Mouse (Mus musculus) kidney, postnatal 0 days (tissue): ENCODE data around the gene Gpank1. TPM values are rescaled to one million over a fixed set of nuclear protein-coding genes. Genes with fewer than 3 reads are reported as not detected.

Experiments
- ATAC-seq: fragments of 200-750 bp; cut with Nextera tagmentation; replicated peaks from 2 replicates; pipeline ENCODE4 v1.8.0; 2017; ENCODE audit warnings: low read depth, moderate number of reproducible peaks, moderate TSS enrichment, moderate library complexity; ENCODE audit not compliant: low FRiP score
- DNase-seq: peaks from one replicate; pipeline ENCODE4 v3.0.0-alpha.2; 2016; ENCODE audit warnings: low spot score
- H3K27ac ChIP-seq: fragments of 300-500 bp; sonication (generic); 2 replicates; pipeline ENCODE4 v1.5.1; 2014; ENCODE audit warnings: mild to moderate bottlenecking
- H3K27me3 ChIP-seq: fragments of 300-500 bp; sonication (generic); 2 replicates; pipeline ENCODE4 v1.6.1; 2014; ENCODE audit warnings: low read length, mixed read lengths; ENCODE audit not compliant: insufficient read depth
- H3K36me3 ChIP-seq: fragments of 300-500 bp; sonication (generic); 2 replicates; pipeline ENCODE4 v1.6.1; 2014; ENCODE audit warnings: low read length, mixed read lengths; ENCODE audit not compliant: insufficient read depth
- H3K4me1 ChIP-seq: fragments of 300-500 bp; sonication (generic); replicated peaks from 2 replicates; pipeline ENCODE4 v1.6.1; 2014; ENCODE audit warnings: antibody characterized with exemption, low read length, mixed read lengths; ENCODE audit not compliant: insufficient read depth
- H3K4me2 ChIP-seq: fragments of 300-500 bp; sonication (generic); 2 replicates; pipeline ENCODE4 v1.6.1; 2014; ENCODE audit warnings: mild to moderate bottlenecking, low read length, moderate library complexity, mixed read lengths
- H3K4me3 ChIP-seq: fragments of 300-500 bp; sonication (generic); replicated peaks from 2 replicates; pipeline ENCODE4 v1.5.1; 2014; ENCODE audit warnings: low read depth, low read length
- H3K9ac ChIP-seq: fragments of 300-500 bp; sonication (generic); 2 replicates; pipeline ENCODE4 v1.6.1; 2014; ENCODE audit warnings: low read depth, low read length
- H3K9me3 ChIP-seq: fragments of 300-500 bp; sonication (generic); replicated peaks from 2 replicates; pipeline ENCODE4 v1.6.1; 2016; ENCODE audit warnings: low read length, inconsistent platforms, mixed read lengths
- CTCF ChIP-seq: IDR thresholded peaks from 2 replicates; pipeline ENCODE4 v1.5.1; 2016; ENCODE audit warnings: antibody characterized with exemption, low read depth, mild to moderate bottlenecking, moderate library complexity
- WGBS: fragments of 180-500 bp; shearing (Covaris S2); extraction: QIAGEN DNeasy Blood & Tissue Kit; methylation state at CpG from one replicate; pipeline ENCODE4 v1.1.7; 2014; 5-methylcytosine and 5-hydroxymethylcytosine counted together
- polyA plus RNA-seq: library from polyadenylated mRNA; unstranded; fragments of >200 nt; fragmentation: Nextera tagmentation; extraction: Ambion mirVana; gene quantifications from 2 replicates; pipeline ENCODE4 v1.2.1, GENCODE M21; 2015

Gene Gpank1
- polyA plus RNA-seq, 1 experiment from 2014 or later: 15.2 TPM

DNA sequence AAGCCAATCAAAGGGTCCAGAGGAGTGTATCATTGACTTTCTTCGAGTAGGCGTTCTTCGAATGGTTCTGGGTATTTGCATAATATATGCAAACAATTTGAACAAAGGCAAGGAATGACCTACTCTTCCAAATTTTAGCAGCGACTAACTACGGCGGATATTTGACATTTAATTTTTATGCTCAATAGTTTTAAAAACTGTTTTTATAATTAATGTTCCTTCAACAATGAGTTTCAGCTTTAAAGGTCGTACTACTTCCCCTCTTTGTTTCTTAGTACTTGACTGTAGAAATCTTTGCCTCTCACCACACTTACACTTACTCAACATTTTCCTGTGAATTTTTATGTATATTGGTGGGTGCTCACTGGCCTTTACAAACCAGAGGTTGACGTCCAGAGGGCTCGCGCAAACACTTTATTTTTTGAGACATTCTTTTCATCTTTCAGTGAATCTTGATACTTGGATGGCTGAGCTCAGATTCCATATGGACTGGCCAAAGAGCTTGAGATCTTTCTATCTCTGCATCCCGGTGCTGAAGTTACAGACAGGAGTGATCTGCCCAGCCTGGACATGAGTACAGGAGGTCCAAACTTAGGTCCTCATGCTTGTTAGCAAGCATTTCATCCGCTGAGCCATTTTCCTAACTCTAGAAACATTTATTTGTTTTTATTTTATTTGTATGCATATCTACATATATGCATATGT, 44.3 kb downstream of the Gpank1 start:
- Histone ChIP-seq H3K4me3 (peak overlapping the region; percentile 100), H3K9ac (peak overlapping the region; percentile 61), H3K4me2 (peak overlapping the region; percentile 53), H3K27me3 (no peaks in the 10 kb centered on the region), H3K4me1 (peaks cover 23% of the 10 kb centered on the region; the same call in 1 of the 2 replicates), H3K36me3 (peaks cover 15% of the 10 kb centered on the region), H3K27ac (peak overlapping the region; percentile 98), H3K9me3 (no peaks in the 10 kb centered on the region)
- 17% methylated on average over 12 of the region's 12 CpGs for WGBS
- no peak for DNase-seq
- peak; percentile 82; the same call in 1 of the 2 replicates for ATAC-seq
- no peak for TF ChIP-seq CTCF

DNA sequence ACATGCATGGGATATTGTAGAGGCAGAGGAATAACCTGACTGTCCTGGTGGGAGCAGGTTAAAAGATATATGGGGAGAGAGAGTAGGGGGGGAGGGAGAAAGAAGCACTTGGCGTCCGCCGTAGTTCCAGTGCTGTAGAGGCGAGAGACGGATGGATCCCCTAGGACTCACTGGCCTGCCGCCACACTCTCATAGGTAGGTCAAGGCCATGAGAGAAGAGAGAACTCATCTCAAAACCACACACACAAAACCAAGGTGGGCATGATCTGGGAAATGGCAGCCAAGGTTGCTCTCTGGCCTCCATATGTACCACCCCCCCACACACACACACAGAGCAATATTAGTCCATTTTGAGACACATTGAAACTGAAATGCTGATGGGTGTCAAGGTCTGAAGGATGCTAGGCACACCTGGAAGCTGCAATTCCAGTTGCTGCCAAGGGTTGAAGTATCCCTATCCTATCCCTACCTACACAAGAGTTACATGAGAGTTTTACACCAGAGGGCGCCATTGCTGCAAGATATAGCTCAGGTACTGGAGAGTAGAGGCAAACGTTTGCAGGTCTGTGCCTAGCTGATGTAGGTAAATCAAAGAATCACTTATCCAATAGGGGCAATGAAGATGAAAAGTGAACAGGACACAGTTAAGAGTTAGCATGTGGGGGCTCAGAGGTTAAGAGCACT, 45.2 kb downstream of the Gpank1 start:
- H3K4me3 ChIP-seq: no peak overlapping the region
- no peak for ATAC-seq
- H3K4me1 ChIP-seq: peaks cover 23% of the 10 kb centered on the region; the same call in 1 of the 2 replicates
- peaks cover 6% of the 10 kb centered on the region; the same call in 1 of the 2 replicates for H3K36me3 ChIP-seq
- DNase-seq: peak; percentile 91
- peak overlapping the region; percentile 52; the same call in 1 of the 2 replicates for H3K9ac ChIP-seq
- TF ChIP-seq CTCF: peak; percentile 83
- WGBS: 59% methylated on average over 8 of the region's 8 CpGs
- H3K4me2 ChIP-seq: peak overlapping the region; percentile 53; the same call in 1 of the 2 replicates
- H3K27me3 ChIP-seq: no peaks in the 10 kb centered on the region
- H3K9me3 ChIP-seq: no peaks in the 10 kb centered on the region
- H3K27ac ChIP-seq: peak overlapping the region; percentile 98

DNA sequence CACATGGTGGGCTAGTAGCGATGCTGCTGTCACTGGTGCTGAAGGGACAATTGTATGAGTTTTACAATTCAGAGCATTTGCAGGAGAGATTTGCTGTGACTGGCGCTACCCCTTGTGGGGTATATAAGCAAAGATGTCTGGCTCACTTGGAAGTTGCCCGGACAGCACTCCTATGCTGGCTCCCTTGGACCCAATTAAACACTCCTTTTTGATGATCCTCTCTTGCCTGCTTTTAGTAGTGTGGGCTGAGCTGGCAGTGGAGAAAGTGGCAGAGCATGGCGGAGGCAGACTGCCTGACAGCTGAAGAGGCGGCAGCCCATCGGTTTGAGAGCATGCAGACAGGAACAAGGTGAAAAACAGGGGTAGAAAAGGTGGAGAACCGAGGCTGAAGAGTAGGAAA, 46.5 kb downstream of the Gpank1 start:
- no peak for ATAC-seq
- 89% methylated on average over 7 of the region's 7 CpGs for WGBS

DNA sequence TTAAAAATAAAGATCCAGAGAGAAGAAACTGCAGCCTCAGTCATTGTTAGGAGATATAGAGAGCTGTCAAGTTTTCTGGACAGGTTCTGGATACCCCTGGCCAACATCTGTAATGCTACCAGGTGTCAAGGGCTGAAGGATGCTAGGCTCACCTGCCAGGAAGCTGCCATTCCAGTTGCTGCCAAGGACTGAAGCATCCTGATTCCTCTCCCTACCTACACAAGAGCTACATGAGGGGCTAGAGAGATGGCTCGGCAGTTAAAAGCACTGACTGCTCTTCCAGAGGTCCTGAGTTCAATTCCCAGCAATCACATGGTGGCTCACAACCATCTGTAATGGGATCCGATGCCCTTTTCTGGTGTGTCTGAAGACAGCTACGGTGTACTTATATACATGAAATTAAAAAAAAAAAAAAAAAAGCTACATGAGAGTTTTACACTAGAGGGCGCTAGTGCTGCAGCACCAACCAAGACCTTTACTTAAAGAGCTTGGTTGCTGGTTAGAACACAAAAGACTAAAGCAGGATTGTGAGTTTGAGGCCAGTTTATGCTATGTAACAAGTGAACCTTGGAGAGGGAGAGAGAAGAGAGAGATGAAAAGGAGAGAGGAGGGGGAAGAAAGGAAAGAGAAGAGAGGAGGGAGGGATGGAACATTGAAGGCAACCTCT, 47.4 kb downstream of the Gpank1 start:
- 18% methylated on average over 4 of the region's 4 CpGs for WGBS
- Histone ChIP-seq H3K9ac (no peak overlapping the region), H3K36me3 (no peaks in the 10 kb centered on the region), H3K4me2 (no peak overlapping the region), H3K4me1 (peaks cover 7% of the 10 kb centered on the region; the same call in 1 of the 2 replicates), H3K27ac (no peak overlapping the region), H3K9me3 (no peaks in the 10 kb centered on the region), H3K4me3 (no peak overlapping the region), H3K27me3 (no peaks in the 10 kb centered on the region)
- ATAC-seq (no peak), DNase-seq (peak; percentile 82)
- peak; percentile 81 for TF ChIP-seq CTCF

More for the DNA sequence above, 46.5 kb downstream of the Gpank1 start:
- no peak for DNase-seq
- Histone ChIP-seq H3K9ac (no peak overlapping the region), H3K27ac (no peak overlapping the region), H3K9me3 (no peaks in the 10 kb centered on the region), H3K27me3 (no peaks in the 10 kb centered on the region), H3K4me1 (peaks cover 10% of the 10 kb centered on the region; the same call in 1 of the 2 replicates), H3K36me3 (no peaks in the 10 kb centered on the region), H3K4me3 (no peak overlapping the region), H3K4me2 (no peak overlapping the region)
- no peak for TF ChIP-seq CTCF

DNA sequence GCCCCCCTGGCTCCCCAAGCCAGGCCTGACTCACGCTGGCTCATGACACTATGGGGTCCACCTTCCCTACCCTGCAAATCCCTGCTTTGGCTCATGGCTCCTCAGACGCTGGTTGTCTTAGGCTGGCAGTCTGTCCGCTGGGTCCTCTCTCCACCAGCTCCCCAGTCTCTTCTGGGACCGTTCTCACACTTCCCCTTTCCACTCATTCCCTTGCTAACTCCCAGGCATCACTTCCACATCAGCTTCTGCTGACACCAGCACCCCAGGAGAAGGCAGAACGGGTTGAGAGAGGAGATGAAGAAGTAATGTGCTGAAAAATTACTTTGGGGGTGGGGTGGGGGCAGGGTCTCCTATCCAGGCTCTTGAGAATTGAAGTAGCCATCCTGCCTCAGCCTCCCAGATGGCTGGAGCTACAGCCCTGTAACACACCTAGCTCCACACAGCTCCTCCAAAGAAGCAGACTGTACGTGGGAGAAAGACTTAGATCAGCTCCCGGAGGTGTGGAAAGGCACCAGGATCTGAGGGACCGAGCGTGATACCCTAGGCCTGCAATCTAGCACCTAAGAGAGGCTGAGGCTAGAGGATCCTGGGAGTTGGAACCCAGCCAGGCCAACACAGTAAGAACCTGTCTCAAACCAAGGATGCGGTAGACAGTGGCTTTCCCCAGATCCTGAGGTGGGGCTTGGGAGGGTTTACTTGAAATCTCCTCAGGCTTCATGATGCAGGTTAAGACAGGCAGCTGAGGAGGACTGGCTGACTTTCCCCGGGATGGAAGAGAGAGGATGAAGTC, 51.4 kb downstream of the Gpank1 start:
- ATAC-seq (no peak), DNase-seq (no peak)
- no peaks in the 10 kb centered on the region for H3K9me3 ChIP-seq
- no peak overlapping the region for H3K4me3 ChIP-seq
- no peak overlapping the region for H3K4me2 ChIP-seq
- H3K9ac ChIP-seq: no peak overlapping the region
- no peaks in the 10 kb centered on the region for H3K27me3 ChIP-seq
- 0 out of 2 replicates have a peak overlapping the region, but pooled peaks have one; percentile 63 for H3K27ac ChIP-seq
- TF ChIP-seq CTCF: no peak
- H3K4me1 ChIP-seq: no peaks in the 10 kb centered on the region
- 69% methylated on average over 11 of the region's 11 CpGs for WGBS
- no peaks in the 10 kb centered on the region for H3K36me3 ChIP-seq
